Mouse (Mus musculus) adrenal gland, postnatal 14 days (tissue): Measurements from ENCODE around the gene Ttll1. TPM values are rescaled to one million over a fixed set of nuclear protein-coding genes. Genes with fewer than 3 reads are reported as not detected.
"Not testable (repeated sequence)": the region's sequence is repeated elsewhere in the genome, so short reads cannot be mapped to it uniquely, and the experiment has no call there.

Source experiments
- DNase-seq: peaks from one replicate; pipeline ENCODE4 v3.0.0; 2021; ENCODE audit warnings: mixed read lengths
- total RNA-seq: library from RNA; stranded (reverse); gene quantifications from 2 replicates; pipeline ENCODE4 v1.2.3, GENCODE M21; 2021

The Ttll1 gene
- total RNA-seq, 1 experiment from 2014 or later: 6.6 TPM

DNA sequence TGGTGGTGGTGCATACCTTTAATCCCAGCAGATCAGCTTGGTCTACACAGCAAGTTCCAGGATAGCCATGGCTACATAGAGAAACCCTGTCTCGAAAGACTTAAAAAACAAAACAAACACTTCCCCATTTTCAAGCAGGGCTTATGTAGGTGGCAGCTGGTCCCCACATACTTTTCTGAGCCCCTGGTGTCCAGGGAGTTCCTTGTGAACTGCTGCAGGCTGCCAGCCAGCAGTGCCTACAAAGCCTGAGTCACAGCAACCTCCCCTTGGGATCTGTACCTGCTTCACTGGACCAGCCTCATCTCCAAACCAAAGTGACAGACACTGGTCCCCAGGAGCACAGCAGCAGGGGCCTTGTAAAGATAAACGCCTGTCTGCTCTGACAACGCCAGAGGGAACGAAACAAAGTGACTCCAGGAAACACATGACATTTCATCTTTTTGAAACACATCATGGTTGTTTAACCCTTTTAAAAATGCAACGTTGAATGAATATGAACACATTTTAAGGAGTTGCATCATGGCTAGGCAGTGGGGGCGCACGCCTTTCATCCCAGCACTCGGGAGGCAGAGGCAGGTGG, 28.0 kb downstream of the Ttll1 start:
- DNase-seq: no peak

GRCm38 (mm10) chr15:83481236-83481780, 29.4 kb downstream of the Ttll1 start:
- DNase-seq: no peak

DNA sequence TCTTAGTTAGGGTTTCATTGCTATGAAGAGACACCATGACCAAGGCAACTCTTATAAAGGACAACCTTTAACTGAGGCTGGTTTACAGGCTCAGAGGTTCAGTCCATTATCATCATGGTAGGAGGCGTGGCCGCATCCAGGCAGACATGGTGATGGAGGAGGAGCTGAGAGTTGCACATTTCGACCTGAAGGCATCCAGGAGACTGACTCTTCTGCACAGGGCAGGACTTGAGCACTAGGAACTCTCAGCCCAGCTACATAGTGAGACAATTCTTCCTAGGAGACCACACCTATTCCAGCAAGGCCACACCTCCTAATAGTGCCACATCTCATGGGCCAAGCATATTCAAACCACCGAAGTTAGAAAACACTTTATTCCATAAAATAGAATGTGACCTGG, 30.9 kb downstream of the Ttll1 start:
- DNase-seq: no peak

DNA sequence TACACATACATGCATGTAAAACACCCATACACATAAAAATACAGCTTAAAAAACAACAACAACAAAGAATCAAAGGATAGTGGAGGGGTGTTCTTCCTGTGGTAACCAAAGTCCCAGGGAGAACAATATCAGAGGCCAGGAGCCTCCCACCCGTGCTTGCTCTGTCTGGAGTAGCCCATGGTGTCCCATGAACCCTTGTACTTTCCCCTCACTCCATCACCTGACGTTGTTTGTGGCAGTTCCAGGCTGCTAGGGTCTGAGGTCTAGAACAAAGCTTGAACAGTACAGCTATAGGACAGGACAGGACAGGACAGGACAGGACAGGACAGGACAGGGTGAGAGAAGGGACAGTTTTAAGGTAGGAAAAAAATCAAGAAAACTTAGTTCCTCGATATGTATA, 32.6 kb downstream of the Ttll1 start:
- no peak for DNase-seq

DNA sequence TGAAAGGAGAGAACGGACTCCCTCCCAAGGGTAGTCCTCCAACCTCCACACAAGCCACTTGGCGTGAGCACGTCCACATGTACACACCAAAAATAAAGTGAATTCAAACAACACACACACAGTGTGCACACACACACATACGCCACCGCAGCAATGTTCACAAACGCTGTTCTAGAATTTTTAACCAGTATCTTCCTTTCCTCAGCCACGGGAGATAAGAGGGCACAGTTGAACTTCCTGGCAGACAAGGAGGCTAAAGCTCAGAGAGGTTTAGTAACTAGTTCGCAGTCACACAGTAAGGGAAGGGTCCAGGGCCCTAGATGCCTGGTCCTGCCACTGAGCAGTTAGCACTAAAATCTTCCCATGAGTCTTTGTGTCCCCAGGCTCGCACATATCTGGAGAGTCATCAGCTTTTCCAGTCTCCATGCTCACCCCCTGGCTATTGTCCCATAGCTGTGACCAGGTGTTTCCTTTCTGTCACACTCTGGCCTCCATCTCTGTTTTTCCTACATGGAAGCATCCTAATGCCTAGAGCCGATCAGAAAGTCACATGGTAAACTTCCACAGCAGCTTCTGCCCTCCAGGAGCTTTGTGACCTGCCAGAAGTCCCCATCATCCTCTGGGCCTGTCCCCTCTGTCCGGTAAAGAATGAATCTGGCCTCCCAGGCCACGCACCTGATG, 34.0 kb downstream of the Ttll1 start:
- DNase-seq: no peak

- peak; percentile 62 for DNase-seq
Measured at GRCm38 (mm10) chr15:83474466-83474836, 36.2 kb downstream of the Ttll1 start.

GRCm38 (mm10) chr15:83473832-83474465, 36.7 kb downstream of the Ttll1 start:
- peak; percentile 79 for DNase-seq

DNA sequence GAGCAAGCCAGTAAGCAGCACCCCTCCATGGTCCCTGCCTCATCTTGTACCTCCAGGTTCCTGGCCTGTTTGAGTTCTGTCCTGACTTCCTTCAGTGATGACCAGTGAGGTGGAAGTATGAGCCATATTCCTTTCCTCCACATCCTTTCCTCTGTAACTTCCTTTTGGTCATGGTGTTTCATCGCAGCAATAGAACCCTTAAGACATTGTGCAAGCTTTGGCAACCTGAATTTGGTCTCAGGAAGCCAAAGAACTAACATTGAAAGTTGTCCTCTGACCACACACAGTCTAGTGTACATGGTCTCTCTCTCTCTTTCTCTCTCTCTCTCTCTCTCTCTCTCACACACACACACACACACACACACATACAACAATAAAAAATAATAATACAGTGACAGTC, 37.4 kb downstream of the Ttll1 start:
- DNase-seq: no peak

- DNase-seq: peak; percentile 61
Measured at GRCm38 (mm10) chr15:83471476-83471875, 39.2 kb downstream of the Ttll1 start.

DNA sequence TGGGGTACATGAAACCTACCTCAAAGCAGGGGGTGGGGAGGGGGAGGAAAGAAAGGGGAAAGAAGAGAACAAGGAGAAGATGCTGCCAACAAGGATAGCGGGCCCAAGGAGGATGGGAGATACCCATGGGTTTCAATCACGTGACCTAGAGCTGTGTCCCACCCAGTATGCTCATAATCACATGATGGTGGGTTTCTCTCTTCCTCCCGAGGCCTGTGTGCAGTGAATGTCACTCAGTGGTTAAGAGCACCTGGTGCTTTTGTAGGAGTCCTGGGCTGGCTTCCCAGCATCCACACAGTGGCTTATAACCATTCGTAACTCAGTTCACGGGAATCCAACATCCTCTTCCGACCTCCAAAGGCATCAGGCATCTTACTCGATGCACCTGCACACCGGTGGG, 40.2 kb downstream of the Ttll1 start:
- no peak for DNase-seq

GRCm38 (mm10) chr15:83469279-83469821, 41.3 kb downstream of the Ttll1 start:
- DNase-seq: no peak

DNA sequence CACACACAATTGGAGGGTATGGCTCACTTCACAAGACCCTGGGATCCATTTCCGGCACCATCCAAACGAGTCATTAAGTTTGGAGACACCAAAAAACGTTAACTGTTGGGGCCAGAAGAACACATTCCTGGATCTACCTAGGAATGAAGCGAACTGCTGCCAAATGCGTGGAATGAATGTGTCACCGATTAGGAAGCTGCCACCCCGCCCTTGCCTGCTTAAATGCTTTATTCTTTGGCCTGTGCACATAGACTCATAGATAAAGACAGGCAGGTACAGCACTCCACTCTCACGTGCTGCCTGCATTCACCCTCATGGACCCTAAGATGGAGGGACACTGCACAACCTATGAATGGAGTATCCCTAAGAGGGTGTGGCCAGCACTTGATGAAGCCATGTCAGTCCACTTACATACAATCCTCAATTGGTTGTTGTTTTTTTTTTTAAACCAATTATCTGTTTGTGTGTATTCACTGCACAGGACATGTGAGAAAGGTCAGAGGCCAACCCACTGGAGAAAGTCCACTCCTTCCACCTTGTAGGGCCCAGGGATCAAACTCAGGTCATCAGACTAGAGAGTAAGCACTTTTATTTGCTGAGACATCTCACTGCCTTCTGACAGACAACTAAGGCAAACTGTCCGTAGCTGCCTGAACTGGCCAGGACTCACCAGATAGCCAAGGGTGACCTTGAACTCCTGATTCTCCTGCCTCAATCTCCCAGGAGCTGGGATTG, 43.3 kb downstream of the Ttll1 start:
- DNase-seq: no peak

GRCm38 (mm10) chr15:83466331-83466730, 44.4 kb downstream of the Ttll1 start:
- no peak for DNase-seq

- DNase-seq: peak; percentile 39
Measured at GRCm38 (mm10) chr15:83464905-83465650, 45.6 kb downstream of the Ttll1 start.

GRCm38 (mm10) chr15:83464083-83464904, 46.4 kb downstream of the Ttll1 start, which contains the start of gene Pacsin2:
Gene Pacsin2, minus strand, starts transcription at chr15:83464606.
- peak; percentile 99 for DNase-seq

DNA sequence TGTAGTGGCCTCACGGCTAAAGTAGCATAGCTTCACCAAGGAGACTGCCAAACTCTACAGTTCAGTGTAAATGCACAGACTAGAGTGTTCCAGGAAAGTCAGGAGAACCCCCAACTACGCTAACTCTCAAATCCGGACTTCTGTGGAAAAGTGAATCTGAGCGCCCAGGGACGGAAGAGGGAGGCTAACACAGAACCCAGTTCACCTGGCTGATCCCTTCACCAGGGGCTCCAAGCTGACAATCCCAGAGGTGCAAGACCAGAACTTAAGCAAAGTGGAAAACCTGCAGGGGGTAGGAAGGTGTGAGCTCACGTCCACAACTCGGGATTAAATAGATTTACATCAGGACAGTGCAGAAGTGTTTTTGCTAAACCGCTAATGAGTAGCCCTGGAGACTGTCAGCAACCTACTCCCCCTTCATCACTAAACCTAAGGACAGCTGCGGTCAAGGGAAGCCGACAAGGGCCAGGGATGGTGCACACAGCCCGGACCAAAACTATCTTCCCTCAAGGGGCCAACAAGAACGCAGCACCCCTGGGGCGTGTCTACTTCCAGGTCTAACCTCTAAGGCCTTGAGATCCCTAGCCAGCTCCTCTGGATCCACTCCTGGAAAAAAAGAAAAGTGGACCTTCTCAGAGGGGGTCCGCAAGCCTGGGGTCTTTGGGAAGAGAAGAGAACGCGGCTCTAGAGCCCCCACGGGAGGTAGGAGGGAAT, 47.2 kb downstream of the Ttll1 start:
- DNase-seq: peak; percentile 46

DNA sequence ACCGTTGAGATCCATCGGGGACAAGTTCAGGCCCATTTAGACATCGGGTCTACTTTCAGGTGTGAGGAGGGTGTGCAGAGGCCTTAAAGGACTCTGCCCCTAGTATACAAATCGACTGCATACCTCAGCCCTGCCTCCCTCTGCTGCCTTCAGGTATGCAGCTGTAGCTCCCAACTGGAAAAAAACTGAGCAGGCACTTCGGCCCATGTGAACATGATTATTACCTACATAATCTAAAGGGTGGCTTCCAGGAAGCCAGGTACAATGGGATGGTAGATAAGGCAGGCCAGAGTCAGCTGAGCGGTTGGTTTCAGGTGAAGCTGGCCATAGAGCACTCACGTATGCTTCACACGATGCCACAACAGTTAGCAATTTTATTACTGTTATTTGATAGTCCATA, 48.3 kb downstream of the Ttll1 start:
- DNase-seq: not testable (repeated sequence)

DNA sequence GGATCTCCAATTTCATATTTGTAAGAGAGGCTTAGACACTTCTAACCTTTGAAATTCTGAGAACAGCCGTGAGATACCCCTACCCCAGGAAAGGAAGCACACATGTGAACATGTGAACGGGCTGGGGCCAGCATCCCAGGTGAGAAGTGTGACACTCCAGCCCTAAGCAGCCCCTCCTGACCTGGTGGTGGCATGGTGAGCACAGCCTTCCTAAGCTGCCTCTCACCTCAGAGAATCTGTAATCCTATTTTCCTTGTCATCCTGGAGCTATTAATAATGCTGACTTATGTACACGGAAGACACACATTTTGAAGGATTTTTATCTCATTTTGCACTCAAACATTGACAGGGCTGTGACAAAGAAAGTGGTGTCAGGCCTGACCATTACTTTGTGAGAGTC, 49.8 kb downstream of the Ttll1 start:
- no peak for DNase-seq

GRCm38 (mm10) chr15:83457541-83457940, 53.2 kb downstream of the Ttll1 start:
- DNase-seq: no peak

GRCm38 (mm10) chr15:83455637-83456036, 55.1 kb downstream of the Ttll1 start:
- no peak for DNase-seq
